Mouse (Mus musculus) C2C12 (cell line): Measurements from ENCODE around the gene Dppa3. TPM values are rescaled to one million over a fixed set of nuclear protein-coding genes. Genes with fewer than 3 reads are reported as not detected.

Experiments used
- H3K27me3 ChIP-seq: one replicate; pipeline ENCODE4 v1.6.1; 2011; ENCODE audit not compliant: control insufficient read depth, insufficient read depth, insufficient read length
- H3K36me3 ChIP-seq: one replicate; pipeline ENCODE4 v1.6.1; 2011; ENCODE audit not compliant: control insufficient read depth, insufficient read depth
- H3K4me3 ChIP-seq: one replicate; pipeline ENCODE4 v1.5.1; 2011; ENCODE audit warnings: mild to moderate bottlenecking, control low read depth; ENCODE audit not compliant: poor library complexity, insufficient read depth, severe bottlenecking
- H3K79me2 ChIP-seq: one replicate; pipeline ENCODE4 v1.6.1; 2011; ENCODE audit not compliant: control insufficient read depth, insufficient read depth
- H3K79me3 ChIP-seq: one replicate; pipeline ENCODE4 v1.6.1; 2011; ENCODE audit warnings: low read depth, control low read depth
- H3ac ChIP-seq: one replicate; pipeline ENCODE3; 2011; ENCODE audit warnings: low read depth; ENCODE audit not compliant: control insufficient read depth, insufficient read length
- CEBPB ChIP-seq: IDR thresholded peaks from one replicate; pipeline ENCODE4 v1.6.1; 2011; ENCODE audit warnings: low read depth, mild to moderate bottlenecking, control low read depth, moderate library complexity
- CTCF ChIP-seq: IDR thresholded peaks from one replicate; pipeline ENCODE4 v1.5.1; 2011; ENCODE audit not compliant: control insufficient read depth, insufficient read depth, insufficient read length
- FOSL1 ChIP-seq: IDR thresholded peaks from one replicate; pipeline ENCODE4 v1.8.0; 2011; ENCODE audit warnings: mild to moderate bottlenecking, low read length; ENCODE audit not compliant: poor library complexity, insufficient read depth, severe bottlenecking
- MAX ChIP-seq: IDR thresholded peaks from one replicate; pipeline ENCODE4 v1.6.1; 2011; ENCODE audit warnings: mild to moderate bottlenecking, control low read depth
- MYOD1 ChIP-seq: IDR thresholded peaks from one replicate; pipeline ENCODE4 v1.6.1; 2011; ENCODE audit warnings: low read depth; ENCODE audit not compliant: control insufficient read depth, insufficient read length
- MYOG ChIP-seq: IDR thresholded peaks from one replicate; pipeline ENCODE4 v1.6.1; 2011; ENCODE audit not compliant: control insufficient read depth, insufficient read length; ENCODE audit errors: extremely low read depth
- USF1 ChIP-seq: IDR thresholded peaks from one replicate; pipeline ENCODE4 v1.6.1; 2011; ENCODE audit warnings: low read depth, mild to moderate bottlenecking, control low read depth, moderate library complexity
- polyA plus RNA-seq: library from polyadenylated mRNA; unstranded; fragments of >200 nt; fragmentation: generic; extraction: Trizol; gene quantifications from one replicate; pipeline ENCODE4 v1.2.1, GENCODE M21; 2012; ENCODE audit warnings: missing spikeins

The Dppa3 gene
- polyA plus RNA-seq, 1 experiment = not detected

DNA sequence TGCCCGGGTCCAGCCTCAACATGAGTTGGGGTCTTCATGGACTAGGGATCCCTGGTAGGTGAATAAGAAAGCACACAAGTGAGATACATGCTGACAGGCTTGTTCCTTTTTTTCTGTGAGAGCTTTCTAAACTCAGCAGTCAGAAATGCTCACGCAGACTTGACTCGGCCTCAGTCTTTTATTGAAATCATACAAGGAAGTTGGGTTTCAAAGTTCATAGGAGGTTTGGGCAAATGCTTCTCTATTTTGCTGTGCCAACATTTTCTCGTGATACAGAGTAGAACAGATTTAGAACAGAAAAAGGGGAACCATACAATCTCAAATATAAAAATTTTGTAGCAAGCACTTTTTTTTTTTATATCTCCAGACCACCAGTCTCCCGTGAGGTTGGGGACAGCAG is 31.4 kb downstream of the Dppa3 start:
- Histone ChIP-seq H3K79me3 (no peaks in the 10 kb centered on the region), H3ac (no peak overlapping the region)
- TF ChIP-seq CTCF (no peak), FOSL1 (no peak), USF1 (no peak), MAX (no peak), MYOD1 (no peak), MYOG (no peak), CEBPB (no peak)

GRCm38 (mm10) chr6:122659567-122659966 is 33.4 kb downstream of the Dppa3 start:
- Histone ChIP-seq H3ac (no peak overlapping the region), H3K36me3 (no peaks in the 10 kb centered on the region), H3K79me2 (no peaks in the 10 kb centered on the region), H3K4me3 (no peak overlapping the region), H3K79me3 (no peaks in the 10 kb centered on the region), H3K27me3 (peaks cover 29% of the 10 kb centered on the region)
- no peak for TF ChIP-seq CEBPB

More for the DNA sequence above, 31.4 kb downstream of the Dppa3 start:
- H3K27me3 ChIP-seq = peaks cover 13% of the 10 kb centered on the region
- H3K36me3 ChIP-seq = no peaks in the 10 kb centered on the region
- no peak overlapping the region for H3K4me3 ChIP-seq
- no peaks in the 10 kb centered on the region for H3K79me2 ChIP-seq

DNA sequence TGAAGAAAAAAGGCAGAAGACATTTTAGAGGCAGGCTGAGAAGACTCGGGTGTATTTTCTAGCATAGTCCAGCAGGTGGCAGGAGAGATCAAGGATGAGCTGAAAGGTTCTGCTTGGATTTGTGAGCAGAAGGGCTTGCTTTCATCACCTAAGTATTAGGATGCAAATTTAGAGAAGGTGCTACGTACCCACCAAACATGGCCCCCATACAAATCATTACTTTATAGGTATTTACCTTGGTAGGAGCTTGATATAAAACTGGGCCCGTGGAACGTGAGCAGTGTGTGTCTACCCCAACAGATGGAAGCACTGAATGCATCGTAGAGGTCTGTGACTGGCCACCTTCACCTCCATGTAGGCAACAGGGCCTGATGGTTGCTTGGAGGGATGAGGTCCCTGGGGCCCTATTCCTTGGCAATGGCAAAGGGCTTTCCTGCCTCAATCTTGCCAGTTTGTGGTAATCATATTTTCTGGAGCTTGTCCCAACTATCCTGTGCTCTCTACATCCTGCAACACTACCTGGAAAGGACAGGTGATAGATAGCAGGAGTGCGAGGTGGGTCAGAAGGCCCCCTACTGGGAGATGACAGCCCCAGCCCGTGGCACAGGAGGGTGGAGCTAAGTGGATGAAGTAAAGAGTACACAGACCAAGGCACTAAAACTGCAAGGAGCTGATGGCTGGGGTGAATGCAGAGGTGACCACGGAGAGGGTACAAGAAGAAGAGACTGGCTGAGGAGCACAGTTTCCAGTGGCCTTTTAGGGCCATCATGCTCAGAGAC is 34.6 kb downstream of the Dppa3 start:
- Histone ChIP-seq H3K79me3 (no peaks in the 10 kb centered on the region), H3K4me3 (no peak overlapping the region), H3K79me2 (no peaks in the 10 kb centered on the region), H3K27me3 (peaks cover 32% of the 10 kb centered on the region), H3K36me3 (no peaks in the 10 kb centered on the region), H3ac (no peak overlapping the region)
- TF ChIP-seq CEBPB = no peak
- no peak for TF ChIP-seq FOSL1
- no peak for TF ChIP-seq USF1
- TF ChIP-seq CTCF = no peak

DNA sequence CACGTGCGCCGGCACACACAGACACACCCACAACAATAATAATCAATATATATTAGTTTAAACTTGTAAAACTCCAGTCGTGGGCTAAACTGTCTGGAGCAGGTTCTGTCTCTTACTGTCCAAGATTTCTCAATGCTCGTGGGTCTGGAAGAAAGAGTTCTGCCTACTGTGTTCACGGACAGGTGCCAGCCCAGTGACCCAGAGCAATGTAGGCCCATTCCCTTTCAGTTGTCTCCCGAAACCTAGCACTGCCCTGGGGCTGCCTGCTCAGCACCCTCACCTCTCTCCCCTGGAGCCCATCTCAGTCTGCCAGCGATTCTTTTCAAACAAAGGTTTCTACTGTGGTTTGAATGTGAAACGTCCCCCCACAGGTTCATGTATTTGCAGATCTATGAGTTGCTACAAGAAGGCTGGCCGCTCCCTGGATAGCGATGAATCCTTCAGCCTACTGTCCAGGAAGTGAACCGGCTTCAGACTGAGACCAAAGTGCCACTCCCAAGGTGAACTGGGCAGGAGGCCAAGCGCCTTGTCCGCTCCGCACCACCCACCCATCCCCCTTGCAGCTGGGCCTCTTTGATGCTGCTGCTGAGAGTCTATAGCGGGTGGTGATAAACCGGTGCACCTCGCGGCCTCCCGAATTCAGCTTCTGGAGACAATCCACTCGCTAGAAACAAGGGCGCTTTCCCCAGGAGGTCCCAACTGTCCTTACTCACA is 36.5 kb downstream of the Dppa3 start:
- Histone ChIP-seq H3K79me3 (no peaks in the 10 kb centered on the region), H3ac (no peak overlapping the region), H3K36me3 (no peaks in the 10 kb centered on the region), H3K79me2 (no peaks in the 10 kb centered on the region), H3K4me3 (no peak overlapping the region), H3K27me3 (peaks cover 44% of the 10 kb centered on the region)
- TF ChIP-seq CTCF = no peak
- TF ChIP-seq CEBPB = no peak
- no peak for TF ChIP-seq USF1
- TF ChIP-seq MYOD1 = no peak
- TF ChIP-seq MAX = no peak
- TF ChIP-seq FOSL1 = no peak
- no peak for TF ChIP-seq MYOG

GRCm38 (mm10) chr6:122663596-122664206 is 37.5 kb downstream of the Dppa3 start:
- no peaks in the 10 kb centered on the region for H3K36me3 ChIP-seq
- no peak for TF ChIP-seq USF1
- TF ChIP-seq CEBPB = no peak
- no peak for TF ChIP-seq FOSL1
- no peak for TF ChIP-seq MYOG
- TF ChIP-seq CTCF = no peak
- TF ChIP-seq MYOD1 = no peak
- no peak for TF ChIP-seq MAX

More at GRCm38 (mm10) chr6:122663596-122664206, 37.5 kb downstream of the Dppa3 start:
- Histone ChIP-seq H3ac (no peak overlapping the region), H3K79me3 (no peaks in the 10 kb centered on the region), H3K4me3 (no peak overlapping the region), H3K79me2 (no peaks in the 10 kb centered on the region), H3K27me3 (peaks cover 48% of the 10 kb centered on the region)
